Mouse (Mus musculus) heart, embryonic 16.5 days (tissue): ENCODE results near the gene Maml3. TPM values are rescaled to one million over a fixed set of nuclear protein-coding genes. Genes with fewer than 3 reads are reported as not detected.

ENCODE experiments used
- ATAC-seq: fragments of 200-750 bp; cut with Nextera tagmentation; replicated peaks from 2 replicates; pipeline ENCODE4 v1.8.0; 2017; ENCODE audit warnings: moderate number of reproducible peaks; ENCODE audit not compliant: insufficient read depth, low FRiP score; ENCODE audit errors: extremely low read depth
- H3K27ac ChIP-seq: fragments of 300-500 bp; sonication (generic); 2 replicates; pipeline ENCODE4 v1.5.1; 2014; ENCODE audit warnings: mild to moderate bottlenecking, low read length, control low read depth, moderate library complexity
- H3K27me3 ChIP-seq: fragments of 300-500 bp; sonication (generic); 2 replicates; pipeline ENCODE4 v1.6.1; 2014; ENCODE audit warnings: low read length, mixed read lengths; ENCODE audit not compliant: control insufficient read depth, insufficient read depth
- H3K36me3 ChIP-seq: fragments of 300-500 bp; sonication (generic); 2 replicates; pipeline ENCODE4 v1.6.1; 2014; ENCODE audit not compliant: control insufficient read depth, insufficient read depth
- H3K4me1 ChIP-seq: fragments of 300-500 bp; sonication (generic); 2 replicates; pipeline ENCODE4 v1.6.1; 2014; ENCODE audit warnings: low read length, mixed read lengths; ENCODE audit not compliant: control insufficient read depth, insufficient read depth
- H3K4me2 ChIP-seq: fragments of 300-500 bp; sonication (generic); 2 replicates; pipeline ENCODE4 v1.6.1; 2014; ENCODE audit warnings: low read depth, mild to moderate bottlenecking, control low read depth, low read length
- H3K4me3 ChIP-seq: fragments of 300-500 bp; sonication (generic); 2 replicates; pipeline ENCODE4 v1.5.1; 2014; ENCODE audit warnings: mild to moderate bottlenecking, control low read depth, low read length
- H3K9ac ChIP-seq: fragments of 300-500 bp; sonication (generic); 2 replicates; pipeline ENCODE4 v1.6.1; 2014; ENCODE audit warnings: low read length, control low read depth
- H3K9me3 ChIP-seq: fragments of 300-500 bp; sonication (generic); replicated peaks from 2 replicates; pipeline ENCODE4 v1.6.1; 2016; ENCODE audit warnings: low read length; ENCODE audit not compliant: control insufficient read depth
- WGBS: fragments of 180-500 bp; shearing (Covaris S2); extraction: QIAGEN DNeasy Blood & Tissue Kit; methylation state at CpG from one replicate; pipeline ENCODE4 v1.1.7; 2014; 5-methylcytosine and 5-hydroxymethylcytosine counted together
- polyA plus RNA-seq: library from polyadenylated mRNA; unstranded; fragments of >200 nt; fragmentation: Nextera tagmentation; extraction: Ambion mirVana; gene quantifications from 2 replicates; pipeline ENCODE4 v1.2.1, GENCODE M21; 2015

The Maml3 gene
- polyA plus RNA-seq, 1 experiment from 2014 or later: 2.6 TPM

- H3K36me3 ChIP-seq: no peaks in the 10 kb centered on the region
- H3K4me3 ChIP-seq: no peak overlapping the region
- no peak for ATAC-seq
- peaks cover 29% of the 10 kb centered on the region for H3K4me1 ChIP-seq
- no peak overlapping the region for H3K9ac ChIP-seq
- H3K27ac ChIP-seq: no peak overlapping the region
- H3K27me3 ChIP-seq: no peaks in the 10 kb centered on the region
- H3K4me2 ChIP-seq: no peak overlapping the region
- WGBS: 77% methylated on average over 6 of the region's 6 CpGs
- H3K9me3 ChIP-seq: no peaks in the 10 kb centered on the region
Measured at GRCm38 (mm10) chr3:52073959-52074358, 30.9 kb downstream of the Maml3 start.

GRCm38 (mm10) chr3:52071996-52072395 is 32.9 kb downstream of the Maml3 start:
- Histone ChIP-seq H3K36me3 (no peaks in the 10 kb centered on the region), H3K9ac (no peak overlapping the region), H3K4me1 (peaks cover 31% of the 10 kb centered on the region), H3K4me2 (no peak overlapping the region), H3K4me3 (no peak overlapping the region), H3K27me3 (no peaks in the 10 kb centered on the region), H3K9me3 (no peaks in the 10 kb centered on the region), H3K27ac (no peak overlapping the region)
- ATAC-seq: no peak
- 54% methylated on average over 5 of the region's 5 CpGs for WGBS

- Histone ChIP-seq H3K36me3 (no peaks in the 10 kb centered on the region), H3K4me1 (peaks cover 41% of the 10 kb centered on the region), H3K4me2 (peak overlapping the region; percentile 74), H3K9me3 (no peaks in the 10 kb centered on the region), H3K27me3 (no peaks in the 10 kb centered on the region), H3K9ac (peak overlapping the region; percentile 73), H3K27ac (peak overlapping the region; percentile 77), H3K4me3 (peak overlapping the region; percentile 56)
- WGBS: 18% methylated on average over 4 of the region's 4 CpGs
- ATAC-seq: no peak
Measured at GRCm38 (mm10) chr3:52070163-52070478, 34.8 kb downstream of the Maml3 start.

- peak overlapping the region; percentile 73 for H3K9ac ChIP-seq
- peak overlapping the region; percentile 77 for H3K27ac ChIP-seq
- H3K27me3 ChIP-seq: no peaks in the 10 kb centered on the region
- no peaks in the 10 kb centered on the region for H3K36me3 ChIP-seq
- peak overlapping the region; percentile 74 for H3K4me2 ChIP-seq
- WGBS: 10% methylated on average over 25 of the region's 25 CpGs
- H3K9me3 ChIP-seq: no peaks in the 10 kb centered on the region
- peak overlapping the region; percentile 56 for H3K4me3 ChIP-seq
- peaks cover 39% of the 10 kb centered on the region for H3K4me1 ChIP-seq
- peak; percentile 72; the same call in 1 of the 2 replicates for ATAC-seq
Measured at GRCm38 (mm10) chr3:52069304-52070162, 35.3 kb downstream of the Maml3 start.

- Histone ChIP-seq H3K9me3 (no peaks in the 10 kb centered on the region), H3K36me3 (no peaks in the 10 kb centered on the region), H3K27me3 (no peaks in the 10 kb centered on the region), H3K4me3 (peak overlapping the region; percentile 56; the same call in 1 of the 2 replicates), H3K27ac (no peak overlapping the region), H3K9ac (no peak overlapping the region), H3K4me1 (peaks cover 36% of the 10 kb centered on the region), H3K4me2 (peak overlapping the region; percentile 74)
- ATAC-seq: no peak
- 77% methylated on average over 3 of the region's 3 CpGs for WGBS
Measured at GRCm38 (mm10) chr3:52068885-52069284, 36.0 kb downstream of the Maml3 start.

- Histone ChIP-seq H3K9me3 (no peaks in the 10 kb centered on the region), H3K36me3 (no peaks in the 10 kb centered on the region), H3K4me1 (peaks cover 31% of the 10 kb centered on the region), H3K4me3 (no peak overlapping the region), H3K9ac (no peak overlapping the region), H3K4me2 (no peak overlapping the region), H3K27ac (no peak overlapping the region), H3K27me3 (no peaks in the 10 kb centered on the region)
- 86% methylated on average over 6 of the region's 6 CpGs for WGBS
- ATAC-seq: no peak
Measured at GRCm38 (mm10) chr3:52067181-52067580, 37.7 kb downstream of the Maml3 start.

- no peak; the same call in 1 of the 2 replicates for ATAC-seq
- no peak overlapping the region for H3K4me2 ChIP-seq
- no peaks in the 10 kb centered on the region for H3K36me3 ChIP-seq
- H3K4me1 ChIP-seq: peaks cover 23% of the 10 kb centered on the region
- no peak overlapping the region for H3K4me3 ChIP-seq
- H3K9ac ChIP-seq: no peak overlapping the region
- H3K27me3 ChIP-seq: no peaks in the 10 kb centered on the region
- 36% methylated on average over 3 of the region's 3 CpGs for WGBS
- H3K27ac ChIP-seq: no peak overlapping the region
- no peaks in the 10 kb centered on the region for H3K9me3 ChIP-seq
Measured at GRCm38 (mm10) chr3:52066142-52066541, 38.7 kb downstream of the Maml3 start.

GRCm38 (mm10) chr3:52063261-52063655 is 41.6 kb downstream of the Maml3 start:
- Histone ChIP-seq H3K36me3 (no peaks in the 10 kb centered on the region), H3K27me3 (no peaks in the 10 kb centered on the region)
- WGBS: 89% methylated on average over 3 of the region's 3 CpGs

GRCm38 (mm10) chr3:52062389-52063260 is 42.3 kb downstream of the Maml3 start:
- WGBS: 81% methylated on average over 11 of the region's 11 CpGs
- Histone ChIP-seq H3K4me2 (no peak overlapping the region), H3K9ac (no peak overlapping the region), H3K27ac (no peak overlapping the region), H3K4me3 (no peak overlapping the region), H3K36me3 (no peaks in the 10 kb centered on the region), H3K4me1 (peaks cover 12% of the 10 kb centered on the region), H3K9me3 (0 out of 2 replicates have a peak, but pooled peaks cover 3% of the 10 kb centered on the region), H3K27me3 (no peaks in the 10 kb centered on the region)
- ATAC-seq: no peak

More at GRCm38 (mm10) chr3:52063261-52063655, 41.6 kb downstream of the Maml3 start:
- no peak overlapping the region for H3K4me2 ChIP-seq
- 0 out of 2 replicates have a peak, but pooled peaks cover 3% of the 10 kb centered on the region for H3K9me3 ChIP-seq
- no peak for ATAC-seq
- no peak overlapping the region for H3K9ac ChIP-seq
- no peak overlapping the region for H3K27ac ChIP-seq
- no peak overlapping the region for H3K4me3 ChIP-seq
- H3K4me1 ChIP-seq: peaks cover 12% of the 10 kb centered on the region
